Mouse (Mus musculus) B cell, adult 2 months (primary cell): ENCODE results near the gene Gfi1b.

Source experiments
- DNase-seq, 2 experiments: peaks; one replicate each; pipeline ENCODE4 v3.0.0; 2022

Gene Gfi1b

DNA sequence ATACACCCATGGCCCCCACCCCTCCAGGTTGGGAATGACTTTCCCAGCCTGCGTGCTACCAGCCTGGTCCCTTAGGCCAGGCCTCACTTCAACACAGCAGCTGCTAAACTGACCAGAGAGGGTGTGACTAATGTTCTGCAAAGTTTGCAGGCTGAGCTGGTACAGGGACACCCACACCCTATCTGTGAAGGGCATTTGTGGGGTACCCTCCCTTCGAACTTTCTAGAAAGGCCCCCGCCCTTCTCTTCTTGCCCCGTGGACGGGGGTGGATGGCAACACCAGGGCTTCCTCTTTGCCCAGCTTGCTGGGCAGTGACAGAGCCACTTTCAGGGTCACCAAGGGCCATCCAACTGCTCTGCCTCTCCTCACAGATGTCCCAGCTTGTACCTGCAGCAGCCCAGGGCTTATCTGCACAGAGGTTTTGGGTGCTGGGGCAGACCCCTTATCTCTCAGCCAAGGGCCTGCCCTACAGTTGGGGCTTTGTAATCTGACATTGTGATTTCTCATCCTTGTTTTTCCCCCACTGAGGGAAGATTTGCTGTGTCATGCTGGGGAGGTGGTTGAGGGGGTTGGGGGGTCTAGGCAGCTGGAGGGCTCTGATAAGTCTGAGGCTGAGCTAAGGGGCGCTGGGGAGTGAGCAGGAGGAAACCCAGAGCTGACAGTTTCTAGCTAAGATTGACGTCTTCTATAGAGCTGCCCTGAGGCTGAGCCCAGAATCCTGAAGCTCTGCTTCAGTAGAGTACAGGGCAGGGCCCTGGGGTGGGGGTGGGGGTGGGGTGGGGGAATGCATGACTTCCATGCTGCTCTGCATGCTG is 23.8 kb downstream of the Gfi1b start:
- DNase-seq = no peak

DNA sequence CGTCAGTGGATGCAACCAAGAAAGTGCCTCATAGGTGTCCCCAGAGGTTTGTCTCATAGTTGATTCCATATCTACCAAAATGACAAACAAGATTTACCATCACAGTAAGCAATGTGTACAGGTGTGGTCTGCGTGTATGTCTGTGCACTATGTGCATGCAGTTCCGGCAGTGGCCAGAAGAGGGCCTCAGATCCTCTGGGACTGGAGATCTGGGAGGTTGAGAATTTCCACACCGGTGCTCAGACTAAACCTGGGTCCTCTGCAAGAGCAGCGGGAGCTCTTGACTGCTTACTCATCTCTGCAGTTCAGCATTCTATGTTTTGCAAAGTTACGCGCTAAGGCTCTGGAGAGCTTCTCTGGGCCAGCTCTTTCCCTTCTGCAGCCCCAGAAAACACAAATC is 24.8 kb downstream of the Gfi1b start:
- DNase-seq = no peak

- no peak for DNase-seq
These were observed 25.8 kb downstream of the Gfi1b start for GRCm38 (mm10) chr2:28596021-28596420.

- DNase-seq = peak; percentile 83 to 86
These were observed 29.0 kb downstream of the Gfi1b start for GRCm38 (mm10) chr2:28592809-28593208.

GRCm38 (mm10) chr2:28591479-28591878 is 30.3 kb downstream of the Gfi1b start:
- no peak for DNase-seq

DNA sequence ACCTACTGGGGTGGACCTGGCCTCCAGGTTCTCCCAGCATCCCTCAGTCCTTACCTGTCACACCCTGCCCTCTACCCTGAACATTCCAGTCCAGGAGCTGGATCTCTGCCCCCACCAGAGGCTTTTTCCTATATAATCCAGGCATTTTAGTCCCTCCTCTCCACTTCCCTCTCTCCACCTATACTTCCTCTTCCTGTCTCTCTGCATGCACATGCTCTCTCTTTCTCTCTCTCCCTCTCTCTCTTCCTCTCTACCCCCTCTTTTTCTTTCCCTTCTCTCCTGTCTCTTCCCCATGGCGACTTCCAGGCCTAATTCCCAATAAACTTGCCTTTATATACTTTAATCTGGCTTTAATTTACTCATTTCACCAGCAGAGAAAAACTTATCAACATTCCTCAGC is 33.2 kb downstream of the Gfi1b start:
- no peak for DNase-seq

- no peak for DNase-seq
These were observed 36.1 kb downstream of the Gfi1b start for GRCm38 (mm10) chr2:28585730-28586129.

DNA sequence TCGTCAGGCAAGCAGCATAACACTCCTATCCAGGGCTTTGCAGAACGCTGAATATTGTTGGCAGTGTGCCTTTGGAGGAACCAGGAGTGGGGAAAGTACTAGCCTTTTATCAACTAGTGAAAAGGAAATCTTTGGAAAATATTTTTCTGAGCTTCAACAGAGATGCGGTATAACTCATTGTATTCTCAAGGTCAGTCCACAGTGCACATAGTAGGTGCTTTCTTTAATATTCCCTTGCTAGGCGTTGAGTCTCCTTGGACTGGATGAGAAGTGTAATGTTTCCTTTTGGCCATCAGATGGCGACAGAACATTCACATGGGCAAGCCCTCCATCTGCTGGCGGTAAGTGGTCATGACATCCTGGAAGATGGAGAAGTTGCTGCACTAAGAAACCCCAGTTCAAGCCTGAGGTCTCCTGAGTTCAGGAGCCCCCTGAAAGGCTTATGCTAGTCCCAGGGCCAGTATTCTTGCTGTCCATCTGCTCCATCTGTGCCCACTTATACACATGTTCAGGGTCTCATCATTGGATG is 36.7 kb downstream of the Gfi1b start:
- DNase-seq = peak; percentile 87 to 89

DNA sequence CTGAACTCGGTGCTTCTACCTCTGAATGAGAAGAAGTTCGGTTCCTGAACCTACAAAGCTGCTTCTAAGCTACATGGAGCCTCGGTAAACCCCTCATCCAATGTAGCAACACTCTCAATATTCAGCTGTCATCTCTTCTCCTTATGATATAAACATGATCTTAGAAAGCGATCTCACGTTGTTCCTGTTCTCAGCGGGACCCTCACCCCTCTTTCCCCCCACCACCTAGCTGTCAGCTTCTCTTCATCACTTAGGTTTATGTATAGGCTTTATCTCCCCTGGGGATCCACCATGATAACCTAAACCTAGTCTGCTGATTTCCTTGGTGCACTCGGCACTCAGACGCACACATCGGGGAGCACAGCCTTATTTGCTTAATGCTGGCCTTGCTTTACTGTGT is 38.1 kb downstream of the Gfi1b start, which contains the start of gene Gtf3c5:
Gene Gtf3c5 (minus strand): TSS at position 101 of the 400 bp plus-strand sequence.
- no peak for DNase-seq

DNA sequence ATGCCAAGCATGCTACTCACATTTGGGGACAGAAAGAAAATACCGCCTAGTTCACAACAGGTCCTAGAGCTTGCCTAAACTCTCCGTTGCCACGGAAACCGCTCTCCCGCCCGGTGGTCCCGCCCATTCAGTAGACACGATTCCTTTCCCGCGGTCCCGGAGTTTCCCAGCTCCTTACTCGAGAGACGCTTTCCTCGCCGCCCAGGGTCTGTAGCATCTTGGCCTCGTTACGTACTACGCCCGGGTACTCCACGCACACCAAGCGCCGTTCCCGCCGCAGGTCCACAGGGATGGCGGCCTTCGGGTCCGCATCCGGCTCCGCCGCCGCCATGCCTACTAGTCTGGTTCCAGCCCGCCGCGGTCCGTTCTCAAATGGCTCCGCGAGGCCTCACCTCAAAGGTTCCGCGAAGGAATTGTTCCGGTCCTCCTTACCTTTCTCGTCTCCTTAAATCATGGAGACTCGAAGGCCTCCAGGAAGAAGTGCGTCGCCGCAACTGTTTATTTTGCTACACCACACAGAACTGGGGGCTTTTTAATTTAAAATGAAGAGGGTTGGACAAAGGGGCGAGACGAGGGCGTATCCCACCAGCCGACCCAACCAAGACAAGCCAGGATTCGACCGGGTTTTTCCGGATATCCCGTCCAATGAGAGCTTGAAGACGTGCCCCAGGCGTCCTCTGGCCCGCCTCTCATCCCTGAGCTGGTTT is 39.0 kb downstream of the Gfi1b start:
- peak; percentile 90 to 92 for DNase-seq

DNA sequence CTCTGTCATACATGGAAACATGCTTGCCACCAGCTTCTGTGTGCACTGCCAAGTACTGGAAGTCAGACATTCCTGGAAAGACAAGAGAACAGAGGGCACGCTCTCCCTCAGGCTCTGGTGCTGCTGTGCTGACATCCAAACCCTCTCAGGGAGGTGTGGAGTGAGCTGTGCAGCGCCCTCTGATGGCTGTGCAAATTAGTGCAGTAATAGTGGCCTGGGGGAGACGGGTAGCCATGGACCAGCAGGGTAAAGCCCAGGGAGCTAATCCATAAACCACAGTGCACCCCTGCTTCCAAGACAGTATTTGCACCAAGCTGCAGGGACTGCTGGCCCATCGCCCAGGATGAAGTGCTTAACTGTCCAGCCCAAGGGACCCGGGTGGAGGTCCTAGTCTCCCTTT is 43.8 kb downstream of the Gfi1b start:
- peak; percentile 68 to 70 for DNase-seq

DNA sequence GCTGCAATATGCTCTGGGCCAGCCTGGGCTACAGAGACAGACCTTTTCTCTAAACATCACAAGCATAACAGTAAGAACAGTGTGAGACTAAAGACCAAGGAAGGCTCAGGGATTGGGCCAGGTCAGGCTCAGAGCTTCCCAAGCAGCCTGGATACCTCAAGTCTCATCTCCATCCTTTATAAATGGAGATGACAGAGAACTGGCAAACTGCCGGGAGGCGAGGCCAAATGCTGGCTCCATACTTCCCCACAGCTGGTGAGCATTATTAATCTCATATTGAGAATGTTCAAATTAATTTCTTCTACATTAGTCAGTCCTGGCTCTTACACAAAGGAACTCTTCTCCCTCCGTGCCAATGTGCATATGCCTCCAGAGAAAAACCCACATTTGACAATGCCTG is 45.0 kb downstream of the Gfi1b start:
- DNase-seq = no peak

GRCm38 (mm10) chr2:28575341-28575740 is 46.4 kb downstream of the Gfi1b start:
- no peak for DNase-seq

- no peak for DNase-seq
These were observed 51.9 kb downstream of the Gfi1b start for GRCm38 (mm10) chr2:28569903-28570302.

- DNase-seq = no peak
These were observed 55.2 kb downstream of the Gfi1b start for GRCm38 (mm10) chr2:28566545-28566944.

- no peak for DNase-seq
These were observed 57.4 kb downstream of the Gfi1b start for GRCm38 (mm10) chr2:28564380-28564779.

GRCm38 (mm10) chr2:28563830-28564229 is 58.0 kb downstream of the Gfi1b start:
- no peak for DNase-seq

GRCm38 (mm10) chr2:28563303-28563702 is 58.5 kb downstream of the Gfi1b start, which contains the start of gene Cel:
Cel (minus strand) TSS chr2:28563403.
- DNase-seq = no peak
